Mouse (Mus musculus): ENCODE data around the gene Tomm20.

- TF ChIP-seq CTCF (IDR thresholded peaks at IDR 0.05; ENCODE audit: control insufficient read depth, insufficient read depth, insufficient replicate concordance, low read depth, low read length) (no peak), POLR2A (IDR thresholded peaks at IDR 0.05; ENCODE audit: control insufficient read depth, low read depth, low read length) (no peak)
Observed at GRCm38 (mm10) chr8:126976608-126977348, 31.1 kb upstream of the Tomm20 start.
